Mouse (Mus musculus) CH12.LX (cell line): ENCODE measurements around the gene Rhobtb1. TPM values are rescaled to one million over a fixed set of nuclear protein-coding genes. Genes with fewer than 3 reads are reported as not detected.

Experiments used
- DNase-seq: peaks from one replicate; pipeline ENCODE4 v3.0.0-alpha.2; 2013; ENCODE audit errors: extremely low read depth
- H3K27ac ChIP-seq: 2 replicates; pipeline ENCODE4 v1.5.1; 2012; ENCODE audit warnings: low read depth, mild to moderate bottlenecking, control low read depth, moderate library complexity; ENCODE audit not compliant: insufficient read depth
- H3K27me3 ChIP-seq: replicated peaks from 2 replicates; pipeline ENCODE3; 2012; ENCODE audit warnings: inconsistent platforms
- H3K36me3 ChIP-seq, 2 experiments: replicated peaks in 1 of 2; 2 replicates each; pipeline versions ENCODE3 to v1.6.1; 2012; ENCODE audit warnings: inconsistent platforms in 1 of 2, low read length in 1 of 2, mild to moderate bottlenecking in 1 of 2, mixed read lengths in 1 of 2, moderate library complexity in 1 of 2; ENCODE audit not compliant: control insufficient read depth in 1 of 2, insufficient read depth in 1 of 2
- H3K4me1 ChIP-seq, 2 experiments: 2 replicates each; pipeline ENCODE4 v1.6.1; 2012; ENCODE audit warnings: inconsistent platforms in 1 of 2, moderate library complexity in 1 of 2; ENCODE audit not compliant: insufficient read depth in 2 of 2, control insufficient read depth in 1 of 2
- H3K4me2 ChIP-seq: 2 replicates; pipeline ENCODE4 v1.6.1; 2012; ENCODE audit warnings: low read depth, mild to moderate bottlenecking, control low read depth; ENCODE audit not compliant: poor library complexity, insufficient read depth, severe bottlenecking
- H3K4me3 ChIP-seq, 3 experiments: fragments of 150-350 bp in 1 of 3; sonication (generic) in 1 of 3; replicated peaks in 1 of 3; 2 replicates each; pipeline versions ENCODE3 to v1.5.1; 2011 to 2012; ENCODE audit warnings: low read depth in 2 of 3, low read length in 2 of 3, mild to moderate bottlenecking in 2 of 3, moderate library complexity in 2 of 3, control low read depth in 1 of 3, improper control_type of control experiment in 1 of 3, inconsistent platforms in 1 of 3, mixed read lengths in 1 of 3; ENCODE audit not compliant: poor library complexity in 1 of 3
- H3K79me2 ChIP-seq: replicated peaks from 2 replicates; pipeline ENCODE4 v1.6.1; 2012; ENCODE audit warnings: mild to moderate bottlenecking, moderate library complexity; ENCODE audit not compliant: control insufficient read depth, poor library complexity, insufficient read depth, severe bottlenecking; ENCODE audit errors: extremely low read depth
- H3K9ac ChIP-seq: 2 replicates; pipeline ENCODE4 v1.6.1; 2012; ENCODE audit warnings: low read depth, mild to moderate bottlenecking, control low read depth, moderate library complexity; ENCODE audit not compliant: insufficient read depth
- H3K9me3 ChIP-seq: replicated peaks from 2 replicates; pipeline ENCODE3; 2012; ENCODE audit warnings: low read length, inconsistent platforms, mixed read lengths
- ELF1 ChIP-seq: IDR thresholded peaks from 2 replicates; pipeline ENCODE4 v1.6.1; 2014; ENCODE audit warnings: low read depth, mild to moderate bottlenecking, inconsistent platforms, low read length, improper control_type of control experiment
- GABPA ChIP-seq: IDR thresholded peaks from 2 replicates; pipeline ENCODE4 v1.6.1; 2012; ENCODE audit warnings: low read depth, low read length, improper control_type of control experiment, inconsistent platforms; ENCODE audit not compliant: insufficient replicate concordance
- JUN ChIP-seq: IDR thresholded peaks from 2 replicates; pipeline ENCODE4 v1.6.1; 2011; ENCODE audit warnings: low read depth, mild to moderate bottlenecking, low read length, improper control_type of control experiment, moderate library complexity; ENCODE audit not compliant: insufficient read depth
- MAX ChIP-seq: IDR thresholded peaks from 2 replicates; pipeline ENCODE4 v1.6.1; 2011; ENCODE audit warnings: low read length, improper control_type of control experiment
- POLR2AphosphoS2 ChIP-seq: IDR thresholded peaks from 2 replicates; pipeline ENCODE4 v1.6.1; 2011; ENCODE audit warnings: low read depth, low read length, improper control_type of control experiment
- TCF12 ChIP-seq: IDR thresholded peaks from 2 replicates; pipeline ENCODE4 v1.6.1; 2014; ENCODE audit warnings: low read depth, mild to moderate bottlenecking, inconsistent platforms, low read length, improper control_type of control experiment
- USF2 ChIP-seq: conservative IDR thresholded peaks from 2 replicates; pipeline ENCODE4 v1.6.1; 2011; ENCODE audit warnings: low read depth, low read length, improper control_type of control experiment
- ZC3H11A ChIP-seq: IDR thresholded peaks from 2 replicates; pipeline ENCODE4 v1.6.1; 2012; ENCODE audit warnings: low read depth, mild to moderate bottlenecking, inconsistent platforms, low read length, improper control_type of control experiment
- ZMIZ1 ChIP-seq: IDR thresholded peaks from 2 replicates; pipeline ENCODE4 v1.6.1; 2012; ENCODE audit warnings: low read depth, mild to moderate bottlenecking, inconsistent platforms, low read length, improper control_type of control experiment
- ZNF384 ChIP-seq: IDR thresholded peaks from 2 replicates; pipeline ENCODE4 v1.6.1; 2012; ENCODE audit warnings: low read depth, low read length, improper control_type of control experiment, inconsistent platforms
- dilution Hi-C: fragments of 300-500 bp; cut with MboI; formaldehyde crosslinking; loops from 2 replicates; pipeline ENCODE4 v1.14.3; 2020; ENCODE audit warnings: low sequenced_read_pairs; ENCODE audit not compliant: extremely low pct_unique_long_range_greater_than_20kb, extremely low pct_ligation_motif_present
- in situ Hi-C: fragments of 300-500 bp; cut with MboI; formaldehyde crosslinking; loops from 3 replicates; pipeline ENCODE4 v1.14.3; 2019; ENCODE audit warnings: low sequenced_read_pairs, low pct_ligation_motif_present, low pct_unique_long_range_greater_than_20kb, mixed read lengths
- polyA plus RNA-seq: library from polyadenylated mRNA; unstranded; fragments of >175 nt; gene quantifications from 2 replicates; pipeline ENCODE4 v1.2.1, GENCODE M21; 2012; ENCODE audit warnings: low read depth; ENCODE audit not compliant: insufficient read length
- total RNA-seq, 2 experiments: library from RNA; depleted of rRNA; stranded (reverse); fragments of 300-350 nt in 1 of 2; fragments of >200 nt in 1 of 2; gene quantifications; 2 replicates each; pipeline ENCODE4 v1.2.3; 2012 to 2014

Gene Rhobtb1
- total and polyA plus RNA-seq, 3 experiments, result 3.1 to 12.2 (median 3.4) TPM

DNA sequence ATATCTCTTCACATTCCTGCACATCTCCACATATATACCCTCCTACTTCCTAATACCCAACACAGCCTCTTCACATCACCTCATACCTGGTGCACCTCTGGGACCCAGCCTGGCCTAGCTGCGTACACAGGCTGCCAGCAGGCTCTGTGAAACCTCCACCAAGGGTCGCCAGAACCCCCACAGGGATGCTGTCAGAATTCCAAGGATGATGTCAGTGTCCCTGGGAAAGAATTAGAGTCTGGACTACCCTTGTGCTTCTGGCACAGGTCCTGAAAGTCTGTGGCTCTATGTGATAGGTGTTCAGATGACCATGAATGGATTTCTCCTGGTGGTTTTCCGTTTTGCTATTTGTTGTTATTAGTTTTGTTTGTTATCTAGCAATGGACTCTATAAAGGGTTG is 22.7 kb upstream of the Rhobtb1 start:
- Histone ChIP-seq H3K27ac (no peak overlapping the region), H3K4me3 (no peak overlapping the region), H3K9ac (no peak overlapping the region), H3K9me3 (no peaks in the 10 kb centered on the region), H3K4me1 (no peaks in the 10 kb centered on the region), H3K79me2 (no peaks in the 10 kb centered on the region), H3K36me3 (no peaks in the 10 kb centered on the region), H3K27me3 (no peaks in the 10 kb centered on the region), H3K4me2 (no peak overlapping the region)
- TF ChIP-seq ZMIZ1 (no peak), ZNF384 (no peak), JUN (no peak), ZC3H11A (no peak), ELF1 (no peak), TCF12 (no peak), MAX (no peak)
- in situ Hi-C loops, result no loop called here
- dilution Hi-C loops, result no loop called here
- DNase-seq, result no peak

GRCm38 (mm10) chr10:69130613-69131012 is 20.6 kb upstream of the Rhobtb1 start:
- Histone ChIP-seq H3K79me2 (no peaks in the 10 kb centered on the region), H3K4me2 (no peak overlapping the region), H3K9me3 (no peaks in the 10 kb centered on the region), H3K4me1 (no peaks in the 10 kb centered on the region), H3K4me3 (no peak overlapping the region), H3K27ac (no peak overlapping the region), H3K36me3 (no peaks in the 10 kb centered on the region), H3K9ac (no peak overlapping the region), H3K27me3 (no peaks in the 10 kb centered on the region)
- no peak for TF ChIP-seq GABPA
- no peak for TF ChIP-seq USF2
- in situ Hi-C loops, result no loop called here
- dilution Hi-C loops, result no loop called here
- DNase-seq, result no peak

DNA sequence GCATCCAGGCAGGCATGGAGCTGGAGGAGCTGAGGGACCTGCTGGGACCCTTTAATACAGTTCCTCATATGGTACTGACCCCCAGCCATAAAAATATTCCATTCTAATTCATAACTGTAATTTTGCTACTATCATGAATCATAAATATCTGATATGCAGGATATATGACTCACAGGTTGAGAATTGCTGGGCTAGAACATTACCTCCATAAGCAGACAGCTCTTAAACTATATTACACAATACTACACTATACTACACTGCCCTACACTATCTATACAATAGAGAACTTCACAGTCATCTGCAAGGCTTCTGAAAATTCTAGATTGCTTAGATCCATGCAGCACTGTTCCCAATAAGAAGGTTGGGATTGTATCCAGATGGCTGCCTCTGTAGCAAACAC is 16.9 kb upstream of the Rhobtb1 start:
- Histone ChIP-seq H3K4me2 (no peak overlapping the region), H3K27ac (no peak overlapping the region), H3K27me3 (no peaks in the 10 kb centered on the region), H3K4me1 (no peaks in the 10 kb centered on the region), H3K9ac (no peak overlapping the region), H3K79me2 (no peaks in the 10 kb centered on the region), H3K36me3 (no peaks in the 10 kb centered on the region), H3K4me3 (no peak overlapping the region), H3K9me3 (no peaks in the 10 kb centered on the region)
- in situ Hi-C loops, result no loop called here
- DNase-seq, result no peak
- TF ChIP-seq POLR2AphosphoS2, result no peak
- dilution Hi-C loops, result no loop called here
